In the genomic region with DNA sequence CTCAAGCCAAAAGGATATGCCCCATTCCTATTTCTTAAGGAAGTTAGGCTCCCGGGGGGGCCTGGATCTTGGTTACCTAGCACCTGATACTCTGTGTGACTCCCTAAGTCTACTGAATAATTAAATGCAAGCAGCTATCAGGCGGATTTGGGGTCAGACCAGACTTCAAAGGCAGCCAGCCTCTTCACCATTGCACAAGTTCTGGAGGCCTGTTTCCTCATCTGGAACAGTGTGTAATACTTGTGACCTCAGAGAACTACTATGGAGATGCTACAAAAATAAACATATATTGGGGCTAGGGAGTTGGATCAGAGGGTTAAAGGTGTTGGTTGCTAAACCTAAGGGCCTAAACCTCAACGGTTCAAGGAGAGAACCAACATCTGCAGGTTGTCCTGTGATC, we compare ENCODE assay signal across 30 mouse cellular contexts. TPM values are rescaled to one million over a fixed set of nuclear protein-coding genes. Genes with fewer than 3 reads are reported as not detected.
DNase-seq lines count a peak whose midpoint lies in the region; ATAC-seq and TF ChIP-seq lines count a peak whose summit lies in the region.
"Had no signal": no experiment of that assay in that cellular context is flagged by ENCODE, and none has a peak within 500 bp of the region (broad histone marks: within the 10 kb centered on the region; RNA-seq: fewer than 3 reads in every experiment).

No protein-coding gene starts in this region.

- H3K27ac ChIP-seq in liver, adult 2 months (replicated peaks; ENCODE audit: insufficient read depth, low read depth, low read length) = no peak overlapping the region
- H3K27ac ChIP-seq in hindbrain, postnatal 0 days = no peak overlapping the region
- H3K27ac ChIP-seq: forebrain, embryonic 13.5 days; hindbrain, embryonic 13.5 days; liver, embryonic 13.5 days; neural tube, embryonic 15.5 days had no signal

- no peaks in the 10 kb centered on the region for H3K36me3 ChIP-seq in liver, adult 2 months (ENCODE audit: control insufficient read depth, insufficient read depth, low read length)
- no peaks in the 10 kb centered on the region for H3K36me3 ChIP-seq in hindbrain, postnatal 0 days (ENCODE audit: insufficient read depth, low read length)
- H3K36me3 ChIP-seq: heart, embryonic 12.5 days; hindbrain, embryonic 13.5 days; liver, embryonic 13.5 days; neural tube, embryonic 15.5 days had no signal

- peak; percentile 66 for DNase-seq in liver, adult 2 months (ENCODE audit: extremely low read depth, low read depth, low spot score)
- DNase-seq in liver = no peak
- DNase-seq in lung, postnatal 36 days = peak; percentile 69
- no peak for DNase-seq in lung, postnatal 10 days
- DNase-seq in right cerebral cortex, postnatal 4 days = no peak
- DNase-seq in hindbrain, postnatal 0 days (ENCODE audit: low spot score) = no peak
- DNase-seq: adrenal gland, adult 8-10 months; cerebellum, adult 8-10 months; cerebellum, postnatal 25 days; gastrocnemius, postnatal 14 days; heart, adult 18-20 months; heart, postnatal 4 days; kidney, adult 9 months; kidney, postnatal 10 days; layer of hippocampus, adult 9-11 months; liver, embryonic 13.5 days; midbrain, embryonic 14.5 days; retina, postnatal 1 day; right cerebral cortex, postnatal 25 days; spleen, adult 18-20 months; thymus, postnatal 14 days had no signal

- TF ChIP-seq POLR2A in liver, adult 2 months (IDR thresholded peaks at IDR 0.05; ENCODE audit: extremely low read depth, insufficient read depth, low read length) = no peak

- ATAC-seq in granulocyte monocyte progenitor cell, adult 5-6 weeks (replicated peaks; ENCODE audit: poor library complexity, severe bottlenecking) = peak; percentile 72
- no peak for ATAC-seq in hindbrain, postnatal 0 days
- ATAC-seq: CD4-positive, CD25-positive, alpha-beta regulatory T cell, adult 4 months; forebrain, embryonic 13.5 days; intestine, postnatal 0 days had no signal

- 48% methylated on average over 3 of the region's 3 CpGs for WGBS in liver, adult 2 months
- 82% methylated on average over 3 of the region's 3 CpGs for WGBS in hindbrain, postnatal 0 days

- no peak for TF ChIP-seq CTCF in liver, adult 2 months (IDR thresholded peaks at IDR 0.05; ENCODE audit: low read depth, low read length)
- TF ChIP-seq CTCF in hindbrain, postnatal 0 days (IDR thresholded peaks at IDR 0.05; ENCODE audit: low read depth) = no peak

- no peak overlapping the region for H3K4me3 ChIP-seq in liver, adult 2 months (ENCODE audit: insufficient read depth, low read depth, low read length)
- no peak overlapping the region for H3K4me3 ChIP-seq in hindbrain, postnatal 0 days (ENCODE audit: low read length)
- H3K4me3 ChIP-seq: forebrain, embryonic 13.5 days; heart, embryonic 12.5 days; hindbrain, embryonic 13.5 days; liver, embryonic 13.5 days; megakaryocyte, embryonic 14.5 days; neural tube, embryonic 15.5 days had no signal

- H3K4me2 ChIP-seq in hindbrain, postnatal 0 days (ENCODE audit: low read depth, low read length) = no peak overlapping the region
- H3K4me2 ChIP-seq: forebrain, embryonic 13.5 days; heart, embryonic 12.5 days; hindbrain, embryonic 13.5 days; liver, embryonic 13.5 days; neural tube, embryonic 15.5 days had no signal

- H3K4me1 ChIP-seq in liver, adult 2 months (ENCODE audit: control insufficient read depth, insufficient read depth, low read length) = peaks cover 17% of the 10 kb centered on the region
- H3K4me1 ChIP-seq in hindbrain, postnatal 0 days (ENCODE audit: insufficient read depth, low read length) = no peaks in the 10 kb centered on the region

- no peaks in the 10 kb centered on the region for H3K27me3 ChIP-seq in liver, adult 2 months (ENCODE audit: control insufficient read depth, insufficient read depth, low read length)
- no peaks in the 10 kb centered on the region for H3K27me3 ChIP-seq in hindbrain, postnatal 0 days (ENCODE audit: insufficient read depth, low read length)
- H3K27me3 ChIP-seq: forebrain, embryonic 13.5 days; heart, embryonic 12.5 days; hindbrain, embryonic 13.5 days; liver, embryonic 13.5 days; neural tube, embryonic 15.5 days had no signal

- H3K9ac ChIP-seq in liver, adult 2 months (ENCODE audit: low read depth, low read length) = no peak overlapping the region
- H3K9ac ChIP-seq in hindbrain, postnatal 0 days (replicated peaks; ENCODE audit: low read length) = no peak overlapping the region
- H3K9ac ChIP-seq: forebrain, embryonic 13.5 days; heart, embryonic 12.5 days; hindbrain, embryonic 13.5 days; liver, embryonic 13.5 days; neural tube, embryonic 15.5 days had no signal

- no peaks in the 10 kb centered on the region for H3K9me3 ChIP-seq in hindbrain, postnatal 0 days (ENCODE audit: low read length)
- H3K9me3 ChIP-seq: forebrain, embryonic 13.5 days; heart, embryonic 12.5 days; hindbrain, embryonic 13.5 days; liver, embryonic 13.5 days; megakaryocyte, embryonic 14.5 days; neural tube, embryonic 15.5 days had no signal

- peaks cover 6% of the 10 kb centered on the region; the same call in 1 of the 2 replicates for H3K79me2 ChIP-seq in liver, adult 2 months (ENCODE audit: control insufficient read depth, insufficient read depth, low read length)

RNA-seq across cellular contexts. Expression of gene Tacc2, which starts 59.0 kb away (rescaled TPM):
- total RNA-seq in liver, adult 2 months (2014; rRNA removed) = 13.5 and 14.3 TPM in 2 replicates
- polyA plus RNA-seq in liver, adult 2 months (2012; rRNA removed) = 8.4 and 10.0 TPM in 2 replicates
- total RNA-seq in granulocyte monocyte progenitor cell, adult 5-6 weeks (2014; fragmentation: Nextera tagmentation) = 10.9 and 22.5 TPM in 2 replicates
- total RNA-seq in granulocyte monocyte progenitor cell, adult 5-6 weeks (2017) = 3.7 and 6.2 TPM in 2 replicates
- 37.9 and 38.4 TPM in 2 replicates for total RNA-seq in hindbrain, postnatal 0 days (2014; rRNA removed)
- 46.0 and 51.8 TPM in 2 replicates for polyA plus RNA-seq in hindbrain, postnatal 0 days (2015; fragmentation: Nextera tagmentation; extraction: Ambion mirVana)
- total RNA-seq: monocyte, adult 5-6 weeks had no signal

Comparison
In these comparisons a context has a peak if more than half of its experiments do, and no peak if none do; other contexts are left out.
1. DNase-seq: peak in liver, adult 2 months (single experiment) and lung, postnatal 36 days (single experiment); none in liver (single experiment), lung, postnatal 10 days (single experiment), right cerebral cortex, postnatal 4 days (single experiment) and hindbrain, postnatal 0 days (single experiment).